Mouse (Mus musculus) forebrain, embryonic 16.5 days (tissue): ENCODE measurements around the gene Klhl29. TPM values are rescaled to one million over a fixed set of nuclear protein-coding genes. Genes with fewer than 3 reads are reported as not detected.
A peak's percentile ranks its signal among the peaks of the same experiment; 100 is the strongest.
"Not testable (repeated sequence)": the region's sequence is repeated elsewhere in the genome, so short reads cannot be mapped to it uniquely, and the experiment has no call there.

Source experiments
- ATAC-seq: fragments of 200-750 bp; cut with Nextera tagmentation; 2 replicates; pipeline ENCODE4 v1.8.0; 2017; ENCODE audit warnings: mild to moderate bottlenecking, moderate library complexity
- H3K27ac ChIP-seq: fragments of 300-500 bp; sonication (generic); 2 replicates; pipeline ENCODE4 v1.5.1; 2014; ENCODE audit warnings: low read length, control low read depth
- H3K27me3 ChIP-seq: fragments of 300-500 bp; sonication (generic); replicated peaks from 2 replicates; pipeline ENCODE4 v1.6.1; 2014; ENCODE audit warnings: low read length; ENCODE audit not compliant: control insufficient read depth, insufficient read depth
- H3K36me3 ChIP-seq: fragments of 300-500 bp; sonication (generic); 2 replicates; pipeline ENCODE4 v1.6.1; 2014; ENCODE audit not compliant: control insufficient read depth, insufficient read depth
- H3K4me1 ChIP-seq: fragments of 300-500 bp; sonication (generic); replicated peaks from 2 replicates; pipeline ENCODE4 v1.6.1; 2014; ENCODE audit warnings: low read length; ENCODE audit not compliant: control insufficient read depth, insufficient read depth
- H3K4me2 ChIP-seq: fragments of 300-500 bp; sonication (generic); 2 replicates; pipeline ENCODE4 v1.6.1; 2014; ENCODE audit warnings: mild to moderate bottlenecking, low read length, control low read depth
- H3K4me3 ChIP-seq: fragments of 300-500 bp; sonication (generic); replicated peaks from 2 replicates; pipeline ENCODE4 v1.5.1; 2014; ENCODE audit warnings: mild to moderate bottlenecking, low read length, control low read depth
- H3K9ac ChIP-seq: fragments of 300-500 bp; sonication (generic); replicated peaks from 2 replicates; pipeline ENCODE4 v1.6.1; 2014; ENCODE audit warnings: low read depth, low read length, control low read depth
- H3K9me3 ChIP-seq: fragments of 300-500 bp; sonication (generic); 2 replicates; pipeline ENCODE4 v1.6.1; 2016; ENCODE audit warnings: low read length; ENCODE audit not compliant: control insufficient read depth
- WGBS: fragments of 180-500 bp; shearing (Covaris S2); extraction: QIAGEN DNeasy Blood & Tissue Kit; methylation state at CpG from one replicate; pipeline ENCODE4 v1.1.7; 2014; 5-methylcytosine and 5-hydroxymethylcytosine counted together
- polyA plus RNA-seq: library from polyadenylated mRNA; unstranded; fragments of >200 nt; fragmentation: Nextera tagmentation; extraction: Ambion mirVana; gene quantifications from 2 replicates; pipeline ENCODE4 v1.2.1, GENCODE M21; 2015

Klhl29 gene
- polyA plus RNA-seq, 1 experiment from 2014 or later: 7.3 TPM

GRCm38 (mm10) chr12:5363961-5364634, 11.4 kb downstream of the Klhl29 start:
- Histone ChIP-seq H3K4me1 (peaks cover 16% of the 10 kb centered on the region), H3K9me3 (no peaks in the 10 kb centered on the region), H3K9ac (no peak overlapping the region), H3K4me2 (no peak overlapping the region), H3K36me3 (no peaks in the 10 kb centered on the region), H3K27me3 (no peaks in the 10 kb centered on the region), H3K27ac (no peak overlapping the region), H3K4me3 (no peak overlapping the region)
- WGBS: 69% methylated on average over 17 of the region's 17 CpGs
- ATAC-seq: no peak

DNA sequence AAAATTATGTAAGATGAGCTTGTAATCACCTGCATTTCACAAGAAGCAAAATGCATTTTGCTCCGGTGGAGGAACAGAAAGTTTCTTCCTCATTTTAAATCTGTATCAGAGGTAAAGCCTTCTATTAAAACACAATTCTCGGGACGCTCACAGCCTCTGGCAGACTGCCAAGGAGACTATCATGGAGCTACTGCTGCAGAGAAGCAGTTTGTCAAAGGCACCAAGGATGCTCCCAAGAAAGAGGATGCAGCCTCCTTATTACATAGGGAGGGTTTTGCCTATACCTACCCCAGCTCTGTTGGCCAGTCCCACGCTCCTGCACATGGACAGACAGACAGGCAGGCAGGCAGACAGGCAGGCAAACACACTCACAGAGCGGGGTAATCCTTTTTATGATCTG, 16.4 kb downstream of the Klhl29 start:
- Histone ChIP-seq H3K9me3 (no peaks in the 10 kb centered on the region), H3K36me3 (no peaks in the 10 kb centered on the region), H3K9ac (peak overlapping the region; percentile 36; the same call in 1 of the 2 replicates), H3K27ac (peak overlapping the region; percentile 51), H3K4me3 (no peak overlapping the region), H3K27me3 (no peaks in the 10 kb centered on the region), H3K4me2 (peak overlapping the region; percentile 14; the same call in 1 of the 2 replicates), H3K4me1 (peaks cover 20% of the 10 kb centered on the region)
- WGBS: 26% methylated on average over 5 of the region's 5 CpGs
- peak; percentile 54 for ATAC-seq

DNA sequence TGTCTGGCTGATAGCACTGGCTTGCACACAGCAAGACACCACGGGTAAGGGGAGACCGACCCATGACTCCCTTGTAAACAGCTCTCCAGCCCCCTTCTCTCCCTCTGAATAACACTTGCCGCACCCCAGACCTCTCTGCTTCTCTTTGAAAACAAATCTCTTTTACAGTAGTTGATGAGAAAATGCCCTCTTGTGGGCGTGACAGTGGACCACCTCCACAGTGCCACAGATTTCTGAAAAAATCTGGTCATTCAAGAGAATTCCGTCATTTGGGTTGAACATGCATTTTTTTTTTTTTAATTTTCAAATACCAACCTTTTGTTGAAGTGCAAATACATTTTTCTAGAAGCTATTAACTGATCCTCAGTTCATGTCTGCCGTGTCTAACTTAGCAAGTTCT, 17.0 kb downstream of the Klhl29 start:
- H3K36me3 ChIP-seq: no peaks in the 10 kb centered on the region
- no peak overlapping the region; the same call in 1 of the 2 replicates for H3K4me2 ChIP-seq
- H3K27ac ChIP-seq: peak overlapping the region; percentile 38; the same call in 1 of the 2 replicates
- peaks cover 17% of the 10 kb centered on the region for H3K4me1 ChIP-seq
- no peaks in the 10 kb centered on the region for H3K27me3 ChIP-seq
- 22% methylated on average over 6 of the region's 6 CpGs for WGBS
- no peak overlapping the region for H3K9ac ChIP-seq
- peak; percentile 40 for ATAC-seq
- no peak overlapping the region for H3K4me3 ChIP-seq
- no peaks in the 10 kb centered on the region for H3K9me3 ChIP-seq

DNA sequence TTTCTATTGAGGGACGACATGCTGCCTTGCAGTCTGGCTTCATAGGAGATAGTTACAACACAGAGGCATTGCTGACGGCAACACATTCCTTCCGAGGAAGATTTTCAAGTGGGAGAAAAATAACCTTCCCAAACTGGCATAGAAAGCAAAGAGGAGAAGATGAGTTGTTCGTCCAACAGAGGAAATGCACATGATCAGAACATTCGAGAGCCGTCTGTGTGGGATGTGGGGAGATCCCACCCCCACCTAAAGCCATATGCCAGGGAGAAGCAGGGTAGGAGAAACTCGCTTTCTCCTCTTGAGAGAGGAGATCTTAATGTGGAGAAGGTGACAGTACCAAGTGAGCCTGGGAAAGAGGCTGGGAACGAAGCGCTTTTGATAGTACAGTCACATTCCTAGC, 22.1 kb downstream of the Klhl29 start:
- 77% methylated on average over 9 of the region's 9 CpGs for WGBS
- Histone ChIP-seq H3K36me3 (no peaks in the 10 kb centered on the region), H3K9me3 (no peaks in the 10 kb centered on the region), H3K4me2 (no peak overlapping the region), H3K4me1 (peaks cover 12% of the 10 kb centered on the region), H3K27ac (no peak overlapping the region), H3K4me3 (no peak overlapping the region), H3K9ac (no peak overlapping the region), H3K27me3 (no peaks in the 10 kb centered on the region)
- ATAC-seq: no peak

GRCm38 (mm10) chr12:5352771-5353170, 22.7 kb downstream of the Klhl29 start:
- no peak overlapping the region for H3K4me3 ChIP-seq
- H3K4me2 ChIP-seq: no peak overlapping the region
- H3K9ac ChIP-seq: no peak overlapping the region
- H3K36me3 ChIP-seq: no peaks in the 10 kb centered on the region
- H3K4me1 ChIP-seq: peaks cover 9% of the 10 kb centered on the region; the same call in 1 of the 2 replicates
- no peak for ATAC-seq
- H3K27me3 ChIP-seq: no peaks in the 10 kb centered on the region
- H3K27ac ChIP-seq: no peak overlapping the region
- no peaks in the 10 kb centered on the region for H3K9me3 ChIP-seq
- WGBS: 87% methylated on average over 8 of the region's 8 CpGs

DNA sequence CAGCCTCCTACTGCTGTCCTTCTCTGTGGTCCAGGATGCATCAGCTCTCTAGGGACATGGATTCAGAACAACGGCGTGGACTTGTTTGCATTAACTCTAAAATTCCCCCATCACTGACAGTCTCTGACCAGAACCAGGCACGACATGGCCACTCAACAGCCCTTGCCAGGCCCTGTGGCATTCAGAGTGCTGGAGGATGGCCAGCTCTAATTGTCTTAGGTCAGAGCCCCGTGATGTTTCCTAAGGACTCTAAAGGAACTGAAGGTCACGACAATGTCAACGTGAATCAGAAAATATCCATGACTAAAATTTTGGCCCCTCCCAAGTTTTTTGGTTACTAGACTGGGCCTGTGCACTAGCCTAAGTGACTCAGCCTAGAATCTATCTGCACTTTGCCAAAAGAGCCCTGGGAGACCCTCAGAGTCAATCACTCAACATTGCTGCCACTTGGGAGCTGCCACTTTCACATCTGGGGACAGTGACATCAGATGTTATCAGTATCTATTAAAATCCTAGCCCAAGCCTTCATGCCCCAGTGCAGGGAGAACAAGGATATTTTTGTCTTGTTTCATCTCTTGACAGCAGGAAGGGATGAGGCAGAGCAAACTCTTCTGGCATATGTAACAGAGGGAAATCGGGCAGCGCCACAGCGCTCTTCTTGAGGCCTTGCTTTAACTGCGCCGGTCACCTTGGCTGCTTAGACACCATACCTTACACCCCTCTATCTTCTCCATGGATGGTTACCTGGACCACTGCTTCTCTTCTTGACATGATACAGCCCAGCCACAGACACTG, 24.8 kb downstream of the Klhl29 start:
- H3K9me3 ChIP-seq: no peaks in the 10 kb centered on the region
- ATAC-seq: no peak
- H3K4me1 ChIP-seq: peaks cover 9% of the 10 kb centered on the region; the same call in 1 of the 2 replicates
- H3K27me3 ChIP-seq: no peaks in the 10 kb centered on the region
- H3K27ac ChIP-seq: no peak overlapping the region
- no peaks in the 10 kb centered on the region for H3K36me3 ChIP-seq
- no peak overlapping the region for H3K9ac ChIP-seq
- no peak overlapping the region for H3K4me3 ChIP-seq
- 82% methylated on average over 11 of the region's 11 CpGs for WGBS
- H3K4me2 ChIP-seq: no peak overlapping the region

DNA sequence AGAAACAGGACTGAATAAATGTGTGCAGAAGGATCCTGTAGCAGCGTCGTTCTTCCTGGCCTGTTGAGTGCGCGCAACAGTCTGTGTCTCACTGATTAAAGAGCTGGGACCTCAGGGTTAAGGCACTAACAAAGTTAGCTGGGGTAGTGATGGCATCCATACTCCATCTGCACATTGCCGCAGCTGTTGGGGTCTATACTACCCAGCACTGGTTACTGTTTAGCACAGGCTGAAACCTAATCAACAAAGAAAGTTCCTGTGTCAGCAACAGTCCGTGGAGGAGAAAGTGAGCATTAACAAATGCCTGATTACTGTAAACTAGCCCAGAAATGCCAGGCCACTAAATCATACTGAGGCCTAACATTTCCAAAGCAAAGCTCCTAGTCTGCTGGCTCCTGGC, 30.4 kb downstream of the Klhl29 start:
- Histone ChIP-seq H3K36me3 (no peaks in the 10 kb centered on the region), H3K4me1 (peaks cover 3% of the 10 kb centered on the region; the same call in 1 of the 2 replicates), H3K9ac (no peak overlapping the region), H3K4me2 (no peak overlapping the region), H3K27me3 (no peaks in the 10 kb centered on the region), H3K9me3 (no peaks in the 10 kb centered on the region), H3K4me3 (no peak overlapping the region), H3K27ac (no peak overlapping the region)
- WGBS: 82% methylated on average over 6 of the region's 6 CpGs
- ATAC-seq: no peak

- not testable (repeated sequence) for ATAC-seq, H3K4me1 ChIP-seq
- WGBS: 94% methylated on average over 6 of the region's 7 CpGs
Observed at GRCm38 (mm10) chr12:5344457-5344856, 31.0 kb downstream of the Klhl29 start.

GRCm38 (mm10) chr12:5340151-5340603, 35.3 kb downstream of the Klhl29 start:
- Histone ChIP-seq H3K27ac (no peak overlapping the region), H3K9me3 (no peaks in the 10 kb centered on the region), H3K4me3 (no peak overlapping the region), H3K36me3 (no peaks in the 10 kb centered on the region), H3K4me1 (no peaks in the 10 kb centered on the region), H3K9ac (no peak overlapping the region), H3K27me3 (no peaks in the 10 kb centered on the region), H3K4me2 (no peak overlapping the region)
- 91% methylated on average over 6 of the region's 6 CpGs for WGBS
- no peak for ATAC-seq

More at GRCm38 (mm10) chr12:5344457-5344856, 31.0 kb downstream of the Klhl29 start:
- not testable (repeated sequence) for H3K27ac ChIP-seq, H3K36me3 ChIP-seq, H3K27me3 ChIP-seq, H3K9me3 ChIP-seq, H3K4me2 ChIP-seq, H3K4me3 ChIP-seq, H3K9ac ChIP-seq
